Mouse (Mus musculus) bone marrow macrophage, adult 2 months (primary cell): Measurements from ENCODE around the gene Olfr283.

Source experiments
- CTCF ChIP-seq: IDR thresholded peaks from 2 replicates; pipeline ENCODE4 v1.5.1; 2012; ENCODE audit warnings: low read depth, mild to moderate bottlenecking, low read length, moderate library complexity
- POLR2A ChIP-seq: IDR thresholded peaks from 2 replicates; pipeline ENCODE4 v1.6.1; 2012; ENCODE audit warnings: mild to moderate bottlenecking, low read depth, low read length, borderline replicate concordance

GRCm38 (mm10) chr15:98424326-98424725 lies 43.6 kb upstream of the Olfr283 start:
- no peak for TF ChIP-seq POLR2A
- TF ChIP-seq CTCF, result no peak
